Mouse (Mus musculus) sigmoid colon, adult 10 weeks (tissue): ENCODE measurements around the gene Pcbp4. TPM values are rescaled to one million over a fixed set of nuclear protein-coding genes. Genes with fewer than 3 reads are reported as not detected.

Experiments
- polyA plus RNA-seq: library from polyadenylated mRNA; stranded (reverse); fragments of 350-450 nt; fragmentation: Illumina TruSeq; extraction: RNeasy Lipid Tissue Mini Kit (QIAGEN cat#74804); gene quantifications from one replicate; pipeline ENCODE4 v1.2.3, GENCODE M21; 2014; ENCODE audit warnings: low read depth, low replicate concordance

Pcbp4 gene
- 1.1 TPM for polyA plus RNA-seq

DNA sequence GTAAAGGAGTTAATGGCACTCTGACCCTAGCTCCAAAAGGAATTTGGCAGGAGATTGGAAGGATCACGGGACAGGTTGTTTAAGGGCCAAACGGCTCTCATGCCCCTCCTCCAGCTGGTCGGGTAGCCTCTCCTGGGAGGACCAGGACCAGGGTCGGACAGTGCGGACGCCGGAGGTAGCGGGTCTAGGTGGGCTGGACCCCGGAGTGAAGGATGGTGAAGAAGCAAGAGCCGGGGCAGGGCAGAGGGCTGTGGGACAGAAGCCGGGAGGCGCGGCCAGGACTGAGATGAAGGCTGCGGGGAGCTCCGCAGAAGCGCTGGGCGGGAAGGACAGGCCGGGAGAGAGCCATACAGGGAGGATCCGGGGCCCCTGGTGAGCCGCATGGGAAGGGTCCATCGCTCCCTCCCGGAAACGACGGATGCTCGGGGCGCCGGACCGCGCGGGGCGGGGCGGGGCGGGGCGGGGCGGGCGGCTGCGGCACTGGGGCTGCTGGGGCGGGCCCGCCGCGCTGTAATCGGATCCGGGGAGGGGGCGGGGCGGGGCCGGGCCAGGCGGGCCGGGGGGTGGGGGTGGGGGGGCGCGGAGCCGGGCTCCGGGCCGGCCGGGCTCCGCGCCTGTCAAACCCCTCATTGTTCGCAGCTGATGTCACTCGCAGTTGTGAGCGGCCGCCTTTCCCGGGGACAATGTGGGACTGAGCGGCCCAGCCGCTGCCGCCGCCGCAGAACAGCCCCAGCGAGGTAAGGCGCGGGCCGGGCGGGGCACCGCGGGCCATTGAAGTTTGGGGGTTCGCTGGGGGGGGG lies at the start of gene Pcbp4:
Gene Pcbp4, plus strand, starts transcription at position 21 of the 800 bp plus-strand sequence.

DNA sequence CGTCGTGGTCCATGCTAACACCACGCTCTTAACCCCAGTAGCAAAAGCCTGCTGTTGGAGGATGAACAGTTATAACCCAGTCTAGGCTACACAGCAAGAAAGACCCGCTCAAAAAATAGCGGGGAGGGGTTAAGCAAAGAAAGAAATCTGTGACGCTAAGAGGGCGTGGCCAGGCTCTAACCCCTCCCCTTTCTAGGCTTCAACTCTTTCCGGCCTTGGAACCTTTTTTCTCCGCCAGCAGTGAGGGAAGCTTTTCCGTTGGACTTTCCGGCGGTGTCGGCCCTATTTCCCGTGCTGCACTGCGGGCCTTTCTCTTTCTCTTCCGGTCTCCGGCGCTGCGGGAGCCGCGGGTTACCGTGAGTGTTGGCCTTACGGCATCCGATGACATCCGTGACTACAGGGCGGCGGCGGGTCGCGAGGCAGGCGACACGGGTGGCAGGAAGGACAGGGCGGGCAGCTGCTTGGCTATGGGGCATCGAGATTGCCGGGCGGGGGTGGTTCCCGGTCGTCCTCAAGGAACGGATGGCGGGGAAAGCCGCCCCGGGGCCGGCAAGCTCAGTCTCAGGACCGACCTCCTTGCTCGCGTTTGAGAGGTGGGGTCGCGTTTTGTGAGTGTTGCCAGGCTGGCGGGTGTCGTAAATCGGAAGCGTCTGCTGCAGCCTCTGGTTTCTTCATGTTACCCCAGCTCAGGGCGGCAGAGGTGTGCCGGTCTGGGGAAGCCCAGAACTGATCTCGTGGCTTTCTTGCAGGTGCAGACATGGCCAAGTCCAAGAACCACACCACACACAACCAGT lies 23.7 kb upstream of the Pcbp4 start, which contains the start of gene Rpl29:
Gene Rpl29, plus strand, starts transcription at position 234 of the 794 bp plus-strand sequence.

DNA sequence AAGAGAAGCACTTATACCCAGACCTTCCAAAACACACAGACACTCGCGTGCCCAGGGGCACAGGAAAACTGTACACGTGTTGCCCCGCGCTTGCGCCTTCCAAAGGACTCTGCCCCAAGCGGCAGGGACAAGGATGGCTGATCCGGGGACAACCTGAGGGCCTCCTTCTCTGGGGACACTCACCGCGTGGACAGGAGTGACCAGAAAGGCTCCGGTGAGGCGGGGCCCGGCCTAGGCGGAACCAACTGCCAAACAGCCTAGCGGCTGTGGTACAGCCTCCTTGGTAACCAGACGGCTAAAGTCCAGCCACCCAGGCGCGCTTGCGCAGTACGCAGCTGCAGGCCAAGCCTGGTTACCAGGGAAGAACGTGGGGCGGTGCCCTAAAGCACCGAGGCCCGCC lies 5.7 kb upstream of the Pcbp4 start, which contains the start of the genes Abhd14b and Abhd14a:
Gene Abhd14b, plus strand, starts transcription at position 112 of the 400 bp plus-strand sequence.
Gene Abhd14a, minus strand, starts transcription at position 331 of the 400 bp plus-strand sequence.

DNA sequence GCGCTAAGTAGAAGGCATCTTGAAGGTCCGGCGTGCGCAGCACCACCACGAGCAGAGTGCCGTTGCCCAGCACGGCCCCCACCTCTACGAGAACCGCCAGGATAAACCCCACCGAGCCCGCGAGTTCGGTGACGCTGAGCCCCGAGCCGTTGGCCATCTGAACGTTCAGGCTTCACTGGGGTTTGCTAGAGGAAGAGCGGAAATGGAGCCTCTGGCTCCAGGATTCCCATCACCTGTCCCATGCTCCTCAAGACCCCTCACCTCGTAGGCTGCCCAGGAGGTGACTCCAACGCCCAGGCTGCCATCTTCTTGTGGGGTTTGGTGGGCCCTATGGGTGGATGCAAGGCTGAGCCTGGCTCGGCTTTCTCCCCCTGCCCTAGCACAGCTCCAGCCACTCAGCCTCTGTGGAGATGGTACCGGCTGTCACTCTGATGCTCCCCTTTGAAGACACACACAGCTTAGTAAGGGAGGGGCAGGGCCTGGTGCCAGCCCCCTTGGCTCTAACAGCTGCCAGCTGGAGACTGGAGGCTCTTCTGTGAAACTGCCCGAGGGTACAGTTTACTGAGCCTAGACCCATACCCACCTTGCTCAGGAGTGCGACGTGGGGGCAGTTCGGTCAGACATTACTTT lies 12.6 kb downstream of the Pcbp4 start, which contains the start of gene Gpr62:
Gene Gpr62, minus strand, starts transcription at position 368 of the 630 bp plus-strand sequence.

DNA sequence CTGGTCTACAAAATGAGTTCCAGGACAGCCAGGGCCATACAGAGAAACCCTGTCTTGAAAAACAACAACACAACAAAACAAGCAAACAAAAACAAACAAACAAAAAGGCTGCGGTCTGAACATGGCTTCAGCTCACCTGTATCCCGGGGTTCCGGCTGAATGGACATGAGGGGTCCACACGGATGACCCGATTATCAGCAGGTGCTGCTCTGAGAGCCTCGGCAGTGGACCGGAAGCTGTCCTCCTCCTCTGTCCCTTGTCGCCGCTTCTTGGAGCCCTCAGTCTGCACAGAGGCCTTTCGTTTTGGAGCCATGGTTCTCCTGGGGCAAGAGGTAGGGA lies 22.5 kb downstream of the Pcbp4 start, which contains the start of gene Rrp9:
Gene Rrp9, plus strand, starts transcription at position 301 of the 339 bp plus-strand sequence.

DNA sequence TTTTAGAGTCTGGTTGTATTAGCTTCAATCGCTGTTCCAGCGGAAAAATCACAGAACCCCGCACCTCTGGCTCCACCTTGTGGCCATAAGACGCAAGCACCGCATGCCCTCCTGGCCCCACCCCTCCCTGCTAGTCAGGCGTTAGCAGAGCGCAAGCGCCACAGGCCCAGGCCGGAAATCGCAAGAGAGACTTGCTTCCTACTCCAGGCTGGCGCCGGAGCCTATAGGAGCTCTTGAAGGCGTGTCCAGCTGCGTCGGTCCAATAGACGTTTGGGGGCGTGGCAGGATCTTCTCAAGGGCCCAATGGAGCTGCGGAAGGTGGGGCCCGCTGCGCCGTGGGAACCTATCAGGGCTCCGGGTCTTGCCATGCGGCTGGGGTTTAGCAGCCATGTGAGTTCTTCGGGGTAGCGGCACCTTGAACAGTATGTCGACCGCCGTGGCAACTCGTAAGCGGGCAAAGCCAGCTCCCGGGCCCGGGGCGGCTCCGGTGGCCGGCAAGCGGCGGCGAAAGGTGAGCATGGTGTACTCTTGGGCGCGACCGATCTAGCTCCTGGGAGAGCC lies 23.9 kb downstream of the Pcbp4 start, which contains the start of gene Parp3:
Gene Parp3, minus strand, starts transcription at position 26 of the 561 bp plus-strand sequence.

GRCm38 (mm10) chr9:106499667-106500066 lies 46.6 kb downstream of the Pcbp4 start, which contains the start of gene Iqcf1:
Gene Iqcf1, plus strand, starts transcription at chr9:106499967.

Other genes starting within 250 kb of the Pcbp4 start
- not detected for gene Tlr9, start 230.7 kb upstream of the Pcbp4 start, polyA plus RNA-seq
- 41.9 TPM for gene Alas1, start 204.6 kb upstream of the Pcbp4 start, polyA plus RNA-seq
- gene Poc1a, start 172.2 kb upstream of the Pcbp4 start, polyA plus RNA-seq: 2.1 TPM
- 15.3 TPM for gene Dusp7, start 84.7 kb upstream of the Pcbp4 start, polyA plus RNA-seq
- gene Rpl29, start 23.8 kb upstream of the Pcbp4 start, polyA plus RNA-seq: 46.6 TPM
- gene Acy1, start 15.0 kb upstream of the Pcbp4 start, polyA plus RNA-seq: 2.6 TPM
- 22.5 TPM for gene Abhd14b, start 5.8 kb upstream of the Pcbp4 start, polyA plus RNA-seq
- gene Abhd14a, start 5.6 kb upstream of the Pcbp4 start, polyA plus RNA-seq: 2.9 TPM
- not detected for gene Gpr62, start 12.6 kb downstream of the Pcbp4 start, polyA plus RNA-seq
- not detected for gene Rrp9, start 22.7 kb downstream of the Pcbp4 start, polyA plus RNA-seq
- 11.2 TPM for gene Parp3, start 23.7 kb downstream of the Pcbp4 start, polyA plus RNA-seq
- gene Iqcf1, start 46.7 kb downstream of the Pcbp4 start, polyA plus RNA-seq: not detected
- gene Iqcf5, start 61.3 kb downstream of the Pcbp4 start, polyA plus RNA-seq: not detected
- gene Iqcf3, start 108.3 kb downstream of the Pcbp4 start, polyA plus RNA-seq: not detected
- gene Iqcf4, start 117.7 kb downstream of the Pcbp4 start, polyA plus RNA-seq: not detected
- not detected for gene Iqcf6, start 173.3 kb downstream of the Pcbp4 start, polyA plus RNA-seq
- gene Grm2, start 202.8 kb downstream of the Pcbp4 start, polyA plus RNA-seq: not detected
- gene Tex264, start 232.6 kb downstream of the Pcbp4 start, polyA plus RNA-seq: 2.6 TPM